Mouse (Mus musculus) liver, embryonic 16.5 days (tissue): ENCODE data around the gene Aox1. TPM values are rescaled to one million over a fixed set of nuclear protein-coding genes. Genes with fewer than 3 reads are reported as not detected.

Experiments
- ATAC-seq: fragments of 200-750 bp; cut with Nextera tagmentation; 2 replicates; pipeline ENCODE4 v1.8.0; 2017; ENCODE audit warnings: low read depth, mild to moderate bottlenecking, moderate number of reproducible peaks, moderate library complexity
- H3K27ac ChIP-seq: fragments of 300-500 bp; sonication (generic); 2 replicates; pipeline ENCODE4 v1.5.1; 2014; ENCODE audit warnings: mild to moderate bottlenecking, low read length
- H3K27me3 ChIP-seq: fragments of 300-500 bp; sonication (generic); 2 replicates; pipeline ENCODE4 v1.6.1; 2014; ENCODE audit warnings: low read depth, low read length, mixed read lengths; ENCODE audit not compliant: control insufficient read depth, insufficient read depth
- H3K36me3 ChIP-seq: fragments of 300-500 bp; sonication (generic); 2 replicates; pipeline ENCODE4 v1.6.1; 2014; ENCODE audit warnings: mild to moderate bottlenecking; ENCODE audit not compliant: control insufficient read depth, insufficient read depth
- H3K4me1 ChIP-seq: fragments of 300-500 bp; sonication (generic); 2 replicates; pipeline ENCODE4 v1.6.1; 2014; ENCODE audit warnings: low read depth, low read length, mixed read lengths; ENCODE audit not compliant: control insufficient read depth
- H3K4me2 ChIP-seq: fragments of 300-500 bp; sonication (generic); 2 replicates; pipeline ENCODE4 v1.6.1; 2014; ENCODE audit warnings: low read depth, low read length, mixed read lengths
- H3K4me3 ChIP-seq: fragments of 300-500 bp; sonication (generic); 2 replicates; pipeline ENCODE4 v1.5.1; 2014; ENCODE audit warnings: low read depth, mild to moderate bottlenecking, low read length
- H3K9ac ChIP-seq: fragments of 300-500 bp; sonication (generic); 2 replicates; pipeline ENCODE4 v1.6.1; 2014; ENCODE audit warnings: low read depth, low read length
- H3K9me3 ChIP-seq: fragments of 300-500 bp; sonication (generic); replicated peaks from 2 replicates; pipeline ENCODE4 v1.6.1; 2016; ENCODE audit warnings: low read length; ENCODE audit not compliant: control insufficient read depth
- WGBS: fragments of 180-500 bp; shearing (Covaris S2); extraction: QIAGEN DNeasy Blood & Tissue Kit; methylation state at CpG from one replicate; pipeline ENCODE4 v1.1.7; 2014; ENCODE audit not compliant: insufficient replicate concordance; 5-methylcytosine and 5-hydroxymethylcytosine counted together
- polyA plus RNA-seq: library from polyadenylated mRNA; unstranded; fragments of >200 nt; fragmentation: Nextera tagmentation; extraction: Ambion mirVana; gene quantifications from 2 replicates; pipeline ENCODE4 v1.2.1, GENCODE M21; 2015

Gene Aox1
- polyA plus RNA-seq, 1 experiment from 2014 or later: 0.44 TPM

GRCm38 (mm10) chr1:58089316-58089715 lies 59.6 kb downstream of the Aox1 start:
- no peaks in the 10 kb centered on the region for H3K9me3 ChIP-seq
- no peak overlapping the region for H3K4me2 ChIP-seq
- H3K4me1 ChIP-seq: no peaks in the 10 kb centered on the region; the same call in 1 of the 2 replicates
- no peak overlapping the region for H3K9ac ChIP-seq
- no peak for ATAC-seq
- H3K36me3 ChIP-seq: no peaks in the 10 kb centered on the region
- 43% methylated on average over 5 of the region's 5 CpGs for WGBS
- H3K27ac ChIP-seq: no peak overlapping the region
- H3K27me3 ChIP-seq: no peaks in the 10 kb centered on the region
- H3K4me3 ChIP-seq: no peak overlapping the region

- no peaks in the 10 kb centered on the region; the same call in 1 of the 2 replicates for H3K4me1 ChIP-seq
- no peak overlapping the region for H3K27ac ChIP-seq
- H3K27me3 ChIP-seq: no peaks in the 10 kb centered on the region
- no peak overlapping the region for H3K9ac ChIP-seq
- no peak for ATAC-seq
- 55% methylated on average over 4 of the region's 4 CpGs for WGBS
- no peak overlapping the region for H3K4me3 ChIP-seq
- H3K4me2 ChIP-seq: no peak overlapping the region
- H3K36me3 ChIP-seq: no peaks in the 10 kb centered on the region
- H3K9me3 ChIP-seq: no peaks in the 10 kb centered on the region
Measured at GRCm38 (mm10) chr1:58090191-58090590, 60.5 kb downstream of the Aox1 start.

GRCm38 (mm10) chr1:58091213-58091612 lies 61.5 kb downstream of the Aox1 start:
- no peaks in the 10 kb centered on the region; the same call in 1 of the 2 replicates for H3K4me1 ChIP-seq
- H3K27me3 ChIP-seq: no peaks in the 10 kb centered on the region
- H3K4me3 ChIP-seq: no peak overlapping the region
- no peak overlapping the region for H3K27ac ChIP-seq
- WGBS: 42% methylated on average over 3 of the region's 3 CpGs
- H3K9me3 ChIP-seq: no peaks in the 10 kb centered on the region
- 0 out of 2 replicates have a peak, but pooled peaks have one; percentile 39 for ATAC-seq
- no peak overlapping the region for H3K4me2 ChIP-seq
- no peaks in the 10 kb centered on the region for H3K36me3 ChIP-seq
- no peak overlapping the region for H3K9ac ChIP-seq

GRCm38 (mm10) chr1:58091992-58092560 lies 62.3 kb downstream of the Aox1 start:
- Histone ChIP-seq H3K27ac (no peak overlapping the region; the same call in 1 of the 2 replicates), H3K27me3 (no peaks in the 10 kb centered on the region), H3K9me3 (no peaks in the 10 kb centered on the region), H3K4me1 (no peaks in the 10 kb centered on the region; the same call in 1 of the 2 replicates), H3K4me3 (no peak overlapping the region), H3K4me2 (no peak overlapping the region), H3K36me3 (no peaks in the 10 kb centered on the region), H3K9ac (no peak overlapping the region)
- WGBS: 43% methylated on average over 2 of the region's 2 CpGs
- ATAC-seq: peak; percentile 56

GRCm38 (mm10) chr1:58097338-58097737 lies 67.6 kb downstream of the Aox1 start:
- Histone ChIP-seq H3K9ac (no peak overlapping the region), H3K27me3 (no peaks in the 10 kb centered on the region), H3K9me3 (no peaks in the 10 kb centered on the region), H3K36me3 (no peaks in the 10 kb centered on the region), H3K4me2 (no peak overlapping the region), H3K27ac (no peak overlapping the region), H3K4me3 (no peak overlapping the region), H3K4me1 (no peaks in the 10 kb centered on the region)
- 69% methylated on average over 6 of the region's 6 CpGs for WGBS
- no peak for ATAC-seq

- no peak overlapping the region for H3K27ac ChIP-seq
- no peak for ATAC-seq
Measured at GRCm38 (mm10) chr1:58099119-58099518, 69.4 kb downstream of the Aox1 start.

GRCm38 (mm10) chr1:58101531-58102146 lies 71.9 kb downstream of the Aox1 start:
- peak; percentile 77 for ATAC-seq
- 50% methylated on average over 2 of the region's 2 CpGs for WGBS
- Histone ChIP-seq H3K4me3 (no peak overlapping the region), H3K36me3 (no peaks in the 10 kb centered on the region), H3K9ac (no peak overlapping the region), H3K27me3 (no peaks in the 10 kb centered on the region), H3K9me3 (no peaks in the 10 kb centered on the region), H3K4me2 (no peak overlapping the region), H3K4me1 (no peaks in the 10 kb centered on the region), H3K27ac (peak overlapping the region; percentile 76)

More at GRCm38 (mm10) chr1:58099119-58099518, 69.4 kb downstream of the Aox1 start:
- H3K4me2 ChIP-seq: no peak overlapping the region
- no peaks in the 10 kb centered on the region for H3K36me3 ChIP-seq
- no peaks in the 10 kb centered on the region for H3K27me3 ChIP-seq
- H3K4me3 ChIP-seq: no peak overlapping the region
- no peaks in the 10 kb centered on the region for H3K9me3 ChIP-seq
- no peak overlapping the region for H3K9ac ChIP-seq
- H3K4me1 ChIP-seq: no peaks in the 10 kb centered on the region

- Histone ChIP-seq H3K9ac (no peak overlapping the region), H3K4me1 (no peaks in the 10 kb centered on the region), H3K9me3 (no peaks in the 10 kb centered on the region), H3K4me3 (no peak overlapping the region), H3K4me2 (no peak overlapping the region), H3K27me3 (no peaks in the 10 kb centered on the region), H3K27ac (no peak overlapping the region), H3K36me3 (no peaks in the 10 kb centered on the region)
- no peak for ATAC-seq
- WGBS: 46% methylated on average over 7 of the region's 7 CpGs
Measured at GRCm38 (mm10) chr1:58102494-58102893, 72.8 kb downstream of the Aox1 start.

- Histone ChIP-seq H3K9ac (no peak overlapping the region), H3K4me1 (no peaks in the 10 kb centered on the region), H3K36me3 (no peaks in the 10 kb centered on the region), H3K27ac (no peak overlapping the region), H3K4me2 (no peak overlapping the region), H3K4me3 (no peak overlapping the region), H3K27me3 (no peaks in the 10 kb centered on the region), H3K9me3 (no peaks in the 10 kb centered on the region)
- ATAC-seq: no peak
- 69% methylated on average over 6 of the region's 6 CpGs for whole genome bisulfite sequencing
Measured at GRCm38 (mm10) chr1:58105685-58106084, 76.0 kb downstream of the Aox1 start.
